Mouse (Mus musculus) G1E (cell line): ENCODE results near the gene Hormad2.

Source experiments
- CTCF ChIP-seq: IDR thresholded peaks from 2 replicates; pipeline ENCODE4 v1.5.1; 2012; ENCODE audit warnings: low read depth, low read length, inconsistent platforms, mixed read lengths
- GATA1 ChIP-seq: IDR thresholded peaks from 2 replicates; pipeline ENCODE4 v1.6.1; 2012; ENCODE audit warnings: borderline replicate concordance, low read length, inconsistent platforms, mixed read lengths
- GATA2 ChIP-seq: IDR thresholded peaks from 2 replicates; pipeline ENCODE4 v1.6.1; 2012; ENCODE audit warnings: low read depth, low read length, inconsistent platforms, borderline replicate concordance
- POLR2AphosphoS5 ChIP-seq: IDR thresholded peaks from 2 replicates; pipeline ENCODE4 v1.6.1; 2012; ENCODE audit warnings: low read depth, low read length, inconsistent platforms; ENCODE audit not compliant: insufficient replicate concordance
- TAL1 ChIP-seq: conservative IDR thresholded peaks from 2 replicates; pipeline ENCODE4 v1.6.1; 2012; ENCODE audit warnings: low read depth, low read length, inconsistent platforms, mixed read lengths

- TF ChIP-seq CTCF (no peak), TAL1 (no peak), POLR2AphosphoS5 (no peak), GATA2 (no peak), GATA1 (no peak)
These were observed 123.6 kb downstream of the Hormad2 start for GRCm38 (mm10) chr11:4317287-4317686.
